Mouse (Mus musculus) hindbrain, embryonic 12.5 days (tissue): ENCODE results near the gene Tmtc2. TPM values are rescaled to one million over a fixed set of nuclear protein-coding genes. Genes with fewer than 3 reads are reported as not detected.

Experiments used
- ATAC-seq: fragments of 200-750 bp; cut with Nextera tagmentation; 2 replicates; pipeline ENCODE4 v1.8.0; 2017; ENCODE audit warnings: moderate TSS enrichment; ENCODE audit not compliant: low FRiP score
- H3K27ac ChIP-seq: fragments of 300-500 bp; sonication (generic); 2 replicates; pipeline ENCODE4 v1.5.1; 2016; ENCODE audit warnings: mild to moderate bottlenecking
- H3K27me3 ChIP-seq: fragments of 300-500 bp; sonication (generic); 2 replicates; pipeline ENCODE4 v1.6.1; 2016; ENCODE audit warnings: mild to moderate bottlenecking
- H3K36me3 ChIP-seq: fragments of 300-500 bp; sonication (generic); 2 replicates; pipeline ENCODE4 v1.6.1; 2016; ENCODE audit warnings: mild to moderate bottlenecking
- H3K4me1 ChIP-seq: fragments of 300-500 bp; sonication (generic); 2 replicates; pipeline ENCODE4 v1.6.1; 2016
- H3K4me2 ChIP-seq: fragments of 300-500 bp; sonication (generic); replicated peaks from 2 replicates; pipeline ENCODE4 v1.6.1; 2016; ENCODE audit warnings: mild to moderate bottlenecking
- H3K4me3 ChIP-seq: fragments of 300-500 bp; sonication (generic); 2 replicates; pipeline ENCODE4 v1.5.1; 2016; ENCODE audit warnings: mild to moderate bottlenecking
- H3K9ac ChIP-seq: fragments of 300-500 bp; sonication (generic); 2 replicates; pipeline ENCODE4 v1.6.1; 2016; ENCODE audit warnings: mild to moderate bottlenecking, moderate library complexity
- H3K9me3 ChIP-seq: fragments of 300-500 bp; sonication (generic); replicated peaks from 2 replicates; pipeline ENCODE4 v1.6.1; 2016; ENCODE audit warnings: mild to moderate bottlenecking
- WGBS: fragments of 180-500 bp; shearing (Covaris S2); methylation state at CpG from one replicate; pipeline ENCODE4 v1.1.7; 2016; 5-methylcytosine and 5-hydroxymethylcytosine counted together
- polyA plus RNA-seq: library from polyadenylated mRNA; unstranded; fragments of >200 nt; fragmentation: Nextera tagmentation; extraction: Ambion mirVana; gene quantifications from 2 replicates; pipeline ENCODE4 v1.2.1, GENCODE M21; 2016

The Tmtc2 gene
- polyA plus RNA-seq, 1 experiment from 2014 or later: 19.6 TPM

- Histone ChIP-seq H3K27me3 (peaks cover 2% of the 10 kb centered on the region; the same call in 1 of the 2 replicates), H3K9me3 (no peaks in the 10 kb centered on the region), H3K4me2 (no peak overlapping the region), H3K9ac (no peak overlapping the region), H3K4me1 (peaks cover 17% of the 10 kb centered on the region), H3K27ac (no peak overlapping the region), H3K4me3 (no peak overlapping the region), H3K36me3 (no peaks in the 10 kb centered on the region)
- peak; percentile 71 for ATAC-seq
- 30% methylated on average over 2 of the region's 2 CpGs for WGBS
Observed at GRCm38 (mm10) chr10:105484355-105485094, 89.7 kb downstream of the Tmtc2 start.

GRCm38 (mm10) chr10:105479771-105480170, 94.5 kb downstream of the Tmtc2 start:
- WGBS: 50% methylated on average over 11 of the region's 11 CpGs
- 0 out of 2 replicates have a peak, but pooled peaks have one; percentile 41 for ATAC-seq

GRCm38 (mm10) chr10:105477623-105478238, 96.5 kb downstream of the Tmtc2 start:
- ATAC-seq: no peak
- Histone ChIP-seq H3K9ac (no peak overlapping the region), H3K36me3 (peaks cover 4% of the 10 kb centered on the region; the same call in 1 of the 2 replicates), H3K27me3 (peaks cover 2% of the 10 kb centered on the region; the same call in 1 of the 2 replicates), H3K4me2 (no peak overlapping the region), H3K4me1 (peaks cover 13% of the 10 kb centered on the region), H3K4me3 (no peak overlapping the region), H3K9me3 (no peaks in the 10 kb centered on the region), H3K27ac (no peak overlapping the region)
- 88% methylated on average over 18 of the region's 18 CpGs for whole genome bisulfite sequencing

More at GRCm38 (mm10) chr10:105479771-105480170, 94.5 kb downstream of the Tmtc2 start:
- Histone ChIP-seq H3K27ac (peak overlapping the region; percentile 60; the same call in 1 of the 2 replicates), H3K4me3 (no peak overlapping the region), H3K9ac (no peak overlapping the region), H3K4me2 (peak overlapping the region; percentile 11; the same call in 1 of the 2 replicates), H3K36me3 (peaks cover 4% of the 10 kb centered on the region; the same call in 1 of the 2 replicates), H3K27me3 (peaks cover 2% of the 10 kb centered on the region; the same call in 1 of the 2 replicates), H3K4me1 (peaks cover 14% of the 10 kb centered on the region), H3K9me3 (no peaks in the 10 kb centered on the region)

- H3K9me3 ChIP-seq: no peaks in the 10 kb centered on the region
- 68% methylated on average over 6 of the region's 6 CpGs for WGBS
- H3K4me2 ChIP-seq: no peak overlapping the region
- H3K4me3 ChIP-seq: no peak overlapping the region
- H3K27me3 ChIP-seq: no peaks in the 10 kb centered on the region
- 0 out of 2 replicates have a peak, but pooled peaks have one; percentile 35 for ATAC-seq
- peaks cover 4% of the 10 kb centered on the region; the same call in 1 of the 2 replicates for H3K36me3 ChIP-seq
- H3K4me1 ChIP-seq: 0 out of 2 replicates have a peak, but pooled peaks cover 7% of the 10 kb centered on the region
- H3K9ac ChIP-seq: no peak overlapping the region
- no peak overlapping the region for H3K27ac ChIP-seq
Observed at GRCm38 (mm10) chr10:105474162-105474830, 100.0 kb downstream of the Tmtc2 start.

- no peak overlapping the region for H3K9ac ChIP-seq
- H3K4me3 ChIP-seq: no peak overlapping the region
- H3K9me3 ChIP-seq: no peaks in the 10 kb centered on the region
- H3K4me1 ChIP-seq: 0 out of 2 replicates have a peak, but pooled peaks cover 3% of the 10 kb centered on the region
- WGBS: 73% methylated on average over 4 of the region's 4 CpGs
- ATAC-seq: peak; percentile 56; the same call in 1 of the 2 replicates
- H3K27ac ChIP-seq: no peak overlapping the region
- H3K27me3 ChIP-seq: no peaks in the 10 kb centered on the region
- no peaks in the 10 kb centered on the region for H3K36me3 ChIP-seq
- H3K4me2 ChIP-seq: no peak overlapping the region
Observed at GRCm38 (mm10) chr10:105464378-105464777, 109.9 kb downstream of the Tmtc2 start.

- no peaks in the 10 kb centered on the region for H3K27me3 ChIP-seq
- no peak overlapping the region for H3K4me2 ChIP-seq
- H3K4me3 ChIP-seq: no peak overlapping the region
- no peaks in the 10 kb centered on the region for H3K36me3 ChIP-seq
- H3K9me3 ChIP-seq: no peaks in the 10 kb centered on the region
- no peak overlapping the region for H3K27ac ChIP-seq
- no peak for ATAC-seq
- 71% methylated on average over 8 of the region's 8 CpGs for WGBS
- H3K4me1 ChIP-seq: no peaks in the 10 kb centered on the region
- no peak overlapping the region for H3K9ac ChIP-seq
Observed at GRCm38 (mm10) chr10:105453441-105453840, 120.8 kb downstream of the Tmtc2 start.

- H3K4me1 ChIP-seq: no peaks in the 10 kb centered on the region
Observed at GRCm38 (mm10) chr10:105447191-105447590, 127.1 kb downstream of the Tmtc2 start.

GRCm38 (mm10) chr10:105444309-105444708, 129.9 kb downstream of the Tmtc2 start:
- Histone ChIP-seq H3K4me2 (no peak overlapping the region), H3K4me1 (no peaks in the 10 kb centered on the region), H3K27ac (no peak overlapping the region), H3K27me3 (no peaks in the 10 kb centered on the region), H3K9me3 (no peaks in the 10 kb centered on the region), H3K36me3 (no peaks in the 10 kb centered on the region), H3K4me3 (no peak overlapping the region), H3K9ac (no peak overlapping the region)
- ATAC-seq: no peak
- WGBS: 77% methylated on average over 3 of the region's 3 CpGs

More at GRCm38 (mm10) chr10:105447191-105447590, 127.1 kb downstream of the Tmtc2 start:
- no peak overlapping the region for H3K4me2 ChIP-seq
- H3K27me3 ChIP-seq: no peaks in the 10 kb centered on the region
- no peaks in the 10 kb centered on the region for H3K9me3 ChIP-seq
- no peak overlapping the region for H3K9ac ChIP-seq
- ATAC-seq: peak; percentile 64; the same call in 1 of the 2 replicates
- H3K4me3 ChIP-seq: no peak overlapping the region
- no peaks in the 10 kb centered on the region for H3K36me3 ChIP-seq
- no peak overlapping the region for H3K27ac ChIP-seq
- 65% methylated on average over 2 of the region's 2 CpGs for WGBS

GRCm38 (mm10) chr10:105434879-105435278, 139.4 kb downstream of the Tmtc2 start:
- Histone ChIP-seq H3K9ac (no peak overlapping the region), H3K27me3 (no peaks in the 10 kb centered on the region), H3K27ac (no peak overlapping the region), H3K4me3 (no peak overlapping the region), H3K4me2 (no peak overlapping the region), H3K9me3 (no peaks in the 10 kb centered on the region), H3K4me1 (peaks cover 10% of the 10 kb centered on the region; the same call in 1 of the 2 replicates), H3K36me3 (no peaks in the 10 kb centered on the region)
- no peak for ATAC-seq
- 78% methylated on average over 5 of the region's 5 CpGs for WGBS

GRCm38 (mm10) chr10:105430885-105431284, 143.4 kb downstream of the Tmtc2 start:
- Histone ChIP-seq H3K4me2 (no peak overlapping the region), H3K4me1 (peaks cover 10% of the 10 kb centered on the region; the same call in 1 of the 2 replicates), H3K4me3 (no peak overlapping the region), H3K27me3 (no peaks in the 10 kb centered on the region), H3K9me3 (no peaks in the 10 kb centered on the region), H3K27ac (no peak overlapping the region), H3K36me3 (no peaks in the 10 kb centered on the region), H3K9ac (no peak overlapping the region)
- no peak for ATAC-seq
- 46% methylated on average over 3 of the region's 3 CpGs for WGBS

- H3K4me2 ChIP-seq: no peak overlapping the region
- H3K27me3 ChIP-seq: no peaks in the 10 kb centered on the region
- 50% methylated on average over 5 of the region's 5 CpGs for WGBS
- H3K27ac ChIP-seq: no peak overlapping the region
- no peak for ATAC-seq
- H3K9ac ChIP-seq: no peak overlapping the region
- peaks cover 10% of the 10 kb centered on the region; the same call in 1 of the 2 replicates for H3K4me1 ChIP-seq
- H3K36me3 ChIP-seq: no peaks in the 10 kb centered on the region
- no peak overlapping the region for H3K4me3 ChIP-seq
- no peaks in the 10 kb centered on the region for H3K9me3 ChIP-seq
Observed at GRCm38 (mm10) chr10:105430232-105430631, 144.0 kb downstream of the Tmtc2 start.

- no peaks in the 10 kb centered on the region for H3K9me3 ChIP-seq
- ATAC-seq: no peak
- no peaks in the 10 kb centered on the region for H3K27me3 ChIP-seq
- H3K36me3 ChIP-seq: no peaks in the 10 kb centered on the region
- H3K27ac ChIP-seq: no peak overlapping the region
- H3K4me3 ChIP-seq: no peak overlapping the region
- WGBS: 68% methylated on average over 5 of the region's 5 CpGs
- H3K9ac ChIP-seq: no peak overlapping the region
- no peak overlapping the region for H3K4me2 ChIP-seq
- peaks cover 10% of the 10 kb centered on the region; the same call in 1 of the 2 replicates for H3K4me1 ChIP-seq
Observed at GRCm38 (mm10) chr10:105428080-105428479, 146.2 kb downstream of the Tmtc2 start.
